Mouse (Mus musculus): ENCODE measurements around the gene Akna. TPM values are rescaled to one million over a fixed set of nuclear protein-coding genes. Genes with fewer than 3 reads are reported as not detected.

Akna gene
- total RNA-seq (2014; rRNA removed) = 1.0 and 1.4 TPM in 2 replicates
- 1.1 and 1.6 TPM in 2 replicates for polyA plus RNA-seq (2012; rRNA removed)

DNA sequence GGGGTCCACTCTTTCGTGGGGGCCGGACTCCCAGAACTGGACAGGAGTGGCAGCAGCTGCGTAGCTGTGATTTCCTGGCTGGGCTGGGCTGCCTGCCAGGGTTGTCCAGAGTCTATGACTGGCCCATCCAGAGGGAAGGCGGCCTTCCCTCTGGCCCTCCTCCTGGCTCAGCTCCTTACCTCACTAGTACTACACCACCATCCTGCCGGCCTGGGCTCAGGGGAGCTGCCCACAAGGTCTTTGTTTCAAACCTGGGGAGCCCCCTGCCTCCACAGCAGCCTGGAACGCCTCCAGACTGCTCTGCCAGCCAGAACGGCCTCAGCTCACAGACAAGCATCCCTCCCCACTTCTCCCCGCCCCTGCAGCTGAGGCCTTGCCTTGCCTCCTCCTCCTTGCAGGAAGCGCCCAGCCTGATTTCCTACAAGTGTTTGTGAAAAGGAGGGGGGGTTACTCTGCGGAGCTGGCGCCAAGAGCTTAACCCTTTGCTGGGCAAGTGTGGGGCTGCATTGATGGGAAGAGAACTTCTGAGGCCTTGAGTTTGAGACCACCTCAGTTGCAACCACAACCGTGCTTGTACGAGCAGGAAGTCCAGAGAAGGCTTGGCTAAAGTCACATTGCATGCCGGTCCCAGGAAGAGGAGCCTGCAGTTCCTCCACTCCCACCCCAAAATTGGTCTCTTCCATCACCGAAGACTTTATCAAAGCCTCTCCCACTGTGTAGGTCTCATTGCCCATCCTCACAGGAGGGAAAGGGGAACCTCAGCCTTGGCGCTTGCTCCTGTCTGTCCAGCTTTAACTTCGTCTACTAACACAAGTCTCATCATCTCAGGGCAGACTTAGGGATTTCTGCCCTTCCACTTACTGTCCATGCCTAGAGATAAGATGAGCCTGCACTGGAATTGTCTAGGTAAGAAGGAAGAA lies at the start of gene Akna:
TSS of gene Akna (minus strand) at position 315 of the 920 bp plus-strand sequence.
- H3K4me1 ChIP-seq (ENCODE audit: control insufficient read depth, insufficient read depth, low read length) = no peaks in the 10 kb centered on the region; the same call in 1 of the 2 replicates
- H3K9ac ChIP-seq (ENCODE audit: low read depth, low read length) = peak within 1 kb of the TSS; percentile 52
- 24% methylated on average over 17 of the region's 17 CpGs for WGBS
- peak within 1 kb of the TSS; percentile 60 for H3K4me3 ChIP-seq (ENCODE audit: insufficient read depth, low read depth, low read length)
- no peaks in the 10 kb centered on the region for H3K27me3 ChIP-seq (ENCODE audit: control insufficient read depth, insufficient read depth, low read length)
- peak within 1 kb of the TSS; percentile 71 for H3K27ac ChIP-seq (replicated peaks; ENCODE audit: insufficient read depth, low read depth, low read length)
- H3K79me2 ChIP-seq (ENCODE audit: control insufficient read depth, insufficient read depth, low read length) = no peaks in the 10 kb centered on the region
- peak; percentile 40 for DNase-seq (ENCODE audit: extremely low read depth, low read depth, low spot score)
- TF ChIP-seq POLR2A (IDR thresholded peaks at IDR 0.05; ENCODE audit: extremely low read depth, insufficient read depth, low read length) (0 out of 2 replicates have a peak, but pooled peaks have one; percentile 34), CTCF (IDR thresholded peaks at IDR 0.05; ENCODE audit: low read depth, low read length) (no peak)
- no peaks in the 10 kb centered on the region for H3K36me3 ChIP-seq (ENCODE audit: control insufficient read depth, insufficient read depth, low read length)

DNA sequence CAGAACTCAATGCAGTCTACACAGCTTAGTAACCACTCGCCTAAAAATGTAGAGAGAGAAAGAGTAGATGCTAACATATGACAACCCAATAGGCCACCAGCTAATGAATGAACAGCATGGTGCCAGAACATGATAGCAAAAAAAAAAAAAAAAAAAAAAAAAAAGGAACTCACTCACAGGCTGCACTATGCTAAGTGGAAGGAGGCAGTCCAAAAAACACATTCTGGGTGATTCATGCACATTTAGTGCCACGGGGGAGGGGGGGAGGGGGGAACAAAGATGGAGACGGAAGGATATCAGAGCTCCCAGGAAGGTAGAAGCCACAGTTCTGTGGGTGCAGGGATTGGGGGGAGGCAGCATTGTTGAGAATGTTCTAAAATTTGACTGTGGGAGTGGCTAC lies 49.4 kb upstream of the Akna start:
- no peak overlapping the region for H3K27ac ChIP-seq (replicated peaks; ENCODE audit: insufficient read depth, low read depth, low read length)
- no peak for DNase-seq (ENCODE audit: extremely low read depth, low read depth, low spot score)
- TF ChIP-seq CTCF (IDR thresholded peaks at IDR 0.05; ENCODE audit: low read depth, low read length) (no peak), POLR2A (IDR thresholded peaks at IDR 0.05; ENCODE audit: extremely low read depth, insufficient read depth, low read length) (no peak)
- no peak overlapping the region for H3K9ac ChIP-seq (ENCODE audit: low read depth, low read length)
- H3K79me2 ChIP-seq (ENCODE audit: control insufficient read depth, insufficient read depth, low read length) = no peaks in the 10 kb centered on the region
- H3K4me3 ChIP-seq (ENCODE audit: insufficient read depth, low read depth, low read length) = no peak overlapping the region
- WGBS = 77% methylated on average over 3 of the region's 3 CpGs
- H3K4me1 ChIP-seq (ENCODE audit: control insufficient read depth, insufficient read depth, low read length) = no peaks in the 10 kb centered on the region
- H3K27me3 ChIP-seq (ENCODE audit: control insufficient read depth, insufficient read depth, low read length) = no peaks in the 10 kb centered on the region
- no peaks in the 10 kb centered on the region for H3K36me3 ChIP-seq (ENCODE audit: control insufficient read depth, insufficient read depth, low read length)

DNA sequence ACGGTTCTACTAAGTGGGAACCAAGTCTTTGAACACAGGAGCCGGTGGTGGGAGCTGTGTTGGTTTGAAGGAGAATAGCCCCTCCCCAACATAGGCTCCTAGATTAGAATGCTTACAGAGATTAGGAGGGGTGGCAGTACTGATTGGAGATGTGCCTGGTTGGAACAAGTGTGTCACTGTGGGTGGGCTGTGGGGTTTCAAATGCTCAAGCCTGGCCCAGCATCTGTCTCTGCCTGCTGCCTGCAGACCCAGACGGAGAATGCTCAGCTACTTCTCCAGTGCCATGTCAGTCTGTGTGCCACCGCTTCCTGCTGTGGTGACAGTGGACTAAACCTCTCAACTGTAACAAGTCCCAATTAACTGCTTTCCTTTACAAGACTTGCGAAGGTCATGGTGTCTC lies 47.4 kb upstream of the Akna start:
- Histone ChIP-seq H3K4me1 (ENCODE audit: control insufficient read depth, insufficient read depth, low read length) (no peaks in the 10 kb centered on the region), H3K27ac (replicated peaks; ENCODE audit: insufficient read depth, low read depth, low read length) (no peak overlapping the region), H3K79me2 (ENCODE audit: control insufficient read depth, insufficient read depth, low read length) (no peaks in the 10 kb centered on the region), H3K27me3 (ENCODE audit: control insufficient read depth, insufficient read depth, low read length) (no peaks in the 10 kb centered on the region), H3K4me3 (ENCODE audit: insufficient read depth, low read depth, low read length) (no peak overlapping the region), H3K36me3 (ENCODE audit: control insufficient read depth, insufficient read depth, low read length) (no peaks in the 10 kb centered on the region), H3K9ac (ENCODE audit: low read depth, low read length) (no peak overlapping the region)
- TF ChIP-seq CTCF (IDR thresholded peaks at IDR 0.05; ENCODE audit: low read depth, low read length) (no peak), POLR2A (IDR thresholded peaks at IDR 0.05; ENCODE audit: extremely low read depth, insufficient read depth, low read length) (no peak)
- no peak for DNase-seq (ENCODE audit: extremely low read depth, low read depth, low spot score)
- WGBS = 92% methylated on average over 5 of the region's 5 CpGs

DNA sequence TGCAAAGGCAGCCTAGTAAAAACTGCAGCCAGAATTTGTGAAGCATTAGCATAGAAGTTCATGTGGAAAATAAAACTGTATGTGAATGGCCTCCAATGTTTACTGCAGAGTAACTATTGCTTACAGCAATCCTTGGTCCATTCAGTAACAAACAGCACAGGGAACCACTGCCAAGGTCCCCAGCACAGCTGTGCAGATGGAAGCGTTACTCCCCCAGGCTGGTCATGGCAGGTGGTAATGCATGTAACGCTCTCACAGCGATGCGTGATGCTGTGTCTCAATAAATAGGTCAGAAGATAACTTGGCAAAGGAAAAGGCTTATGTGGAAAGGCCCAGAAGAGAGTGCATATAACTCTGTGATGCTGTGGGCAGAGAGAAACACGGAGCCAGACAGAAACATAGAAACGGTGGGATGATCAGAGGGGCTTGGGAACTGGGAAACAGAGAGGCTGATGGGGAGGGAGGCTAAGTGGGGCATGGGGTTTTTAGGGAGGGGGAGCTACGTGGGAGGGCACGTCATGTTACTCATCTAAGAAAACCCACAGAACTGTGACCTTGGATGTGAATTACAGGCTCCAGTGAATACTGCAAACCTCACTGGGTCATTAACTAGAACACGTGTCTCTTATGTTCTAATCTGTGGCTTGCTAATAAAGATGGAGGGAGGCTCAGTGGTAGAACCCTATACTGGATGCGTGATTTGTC lies 41.4 kb upstream of the Akna start:
- Histone ChIP-seq H3K9ac (ENCODE audit: low read depth, low read length) (no peak overlapping the region), H3K79me2 (ENCODE audit: control insufficient read depth, insufficient read depth, low read length) (no peaks in the 10 kb centered on the region), H3K36me3 (ENCODE audit: control insufficient read depth, insufficient read depth, low read length) (no peaks in the 10 kb centered on the region), H3K27me3 (ENCODE audit: control insufficient read depth, insufficient read depth, low read length) (no peaks in the 10 kb centered on the region), H3K27ac (replicated peaks; ENCODE audit: insufficient read depth, low read depth, low read length) (no peak overlapping the region), H3K4me3 (ENCODE audit: insufficient read depth, low read depth, low read length) (no peak overlapping the region), H3K4me1 (ENCODE audit: control insufficient read depth, insufficient read depth, low read length) (no peaks in the 10 kb centered on the region)
- 88% methylated on average over 10 of the region's 10 CpGs for WGBS
- no peak for DNase-seq (ENCODE audit: extremely low read depth, low read depth, low spot score)
- TF ChIP-seq POLR2A (IDR thresholded peaks at IDR 0.05; ENCODE audit: extremely low read depth, insufficient read depth, low read length) (no peak), CTCF (IDR thresholded peaks at IDR 0.05; ENCODE audit: low read depth, low read length) (no peak)

DNA sequence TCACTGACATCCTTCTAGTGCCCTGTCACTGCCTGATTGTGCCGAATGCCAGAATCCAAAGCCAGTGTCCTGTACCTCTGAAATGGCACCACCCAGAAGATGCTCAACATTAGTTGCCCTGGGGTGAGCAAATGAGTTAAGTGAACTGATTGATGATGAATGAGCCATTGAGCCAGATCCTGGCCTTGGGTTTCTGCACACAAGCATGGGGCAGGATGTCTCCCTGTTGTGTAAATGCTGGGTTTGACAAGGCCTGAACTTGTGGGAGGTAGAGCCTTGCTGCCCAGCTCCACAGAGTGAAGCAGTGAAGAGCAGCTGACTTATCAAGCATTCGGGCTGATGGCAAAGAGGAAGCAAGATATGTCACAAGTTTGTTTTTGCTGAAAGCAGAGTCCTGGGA lies 39.9 kb upstream of the Akna start:
- WGBS = 79% methylated on average over 2 of the region's 2 CpGs
- no peak for DNase-seq (ENCODE audit: extremely low read depth, low read depth, low spot score)

More for the DNA sequence above, 39.9 kb upstream of the Akna start:
- no peaks in the 10 kb centered on the region for H3K27me3 ChIP-seq (ENCODE audit: control insufficient read depth, insufficient read depth, low read length)
- no peak overlapping the region for H3K4me3 ChIP-seq (ENCODE audit: insufficient read depth, low read depth, low read length)
- H3K36me3 ChIP-seq (ENCODE audit: control insufficient read depth, insufficient read depth, low read length) = no peaks in the 10 kb centered on the region
- TF ChIP-seq CTCF (IDR thresholded peaks at IDR 0.05; ENCODE audit: low read depth, low read length) (no peak), POLR2A (IDR thresholded peaks at IDR 0.05; ENCODE audit: extremely low read depth, insufficient read depth, low read length) (no peak)
- H3K79me2 ChIP-seq (ENCODE audit: control insufficient read depth, insufficient read depth, low read length) = no peaks in the 10 kb centered on the region
- H3K4me1 ChIP-seq (ENCODE audit: control insufficient read depth, insufficient read depth, low read length) = no peaks in the 10 kb centered on the region
- H3K9ac ChIP-seq (ENCODE audit: low read depth, low read length) = no peak overlapping the region
- H3K27ac ChIP-seq (replicated peaks; ENCODE audit: insufficient read depth, low read depth, low read length) = no peak overlapping the region
